Mouse (Mus musculus) skeletal muscle tissue, adult 2 months (tissue): ENCODE results near the gene Klhdc3.
A peak's percentile ranks its signal among the peaks of the same experiment; 100 is the strongest.

ENCODE experiments used
- DNase-seq: peaks from one replicate; pipeline ENCODE4 v3.0.0-alpha.2; 2012; ENCODE audit warnings: low read depth, low spot score

Gene Klhdc3

DNA sequence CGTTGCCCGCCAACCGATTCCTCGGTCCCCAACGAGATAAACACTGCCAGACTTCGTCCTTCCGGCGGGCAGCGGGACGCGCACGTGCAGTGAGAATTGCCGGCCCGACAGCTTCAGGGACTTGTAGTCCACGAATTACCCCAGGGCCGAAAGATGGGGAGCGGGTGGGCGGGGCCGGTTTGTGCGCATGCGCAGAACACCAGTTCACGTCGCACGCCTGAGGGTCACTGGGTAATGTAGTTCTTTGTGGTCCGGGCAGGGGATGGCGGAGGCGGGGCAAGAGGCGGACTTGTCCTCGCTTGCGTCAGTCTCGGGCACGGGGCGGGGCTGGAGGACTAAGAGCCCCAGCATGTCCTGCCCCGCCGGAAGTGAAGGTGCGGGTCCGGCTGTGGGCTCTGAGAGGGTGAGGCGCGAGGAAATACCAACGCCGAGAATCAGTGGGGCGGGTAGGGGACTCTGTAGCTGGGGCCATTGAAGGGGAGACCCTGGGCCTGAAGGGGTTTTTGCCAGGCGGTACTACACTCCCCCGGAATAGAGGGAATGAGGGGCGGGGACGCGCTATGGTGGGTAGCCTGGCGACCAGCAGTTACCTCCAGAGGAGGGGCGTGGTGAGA lies at the start of gene Klhdc3:
Gene Klhdc3, minus strand, starts transcription at position 155 of the 614 bp plus-strand sequence.
- peak; percentile 99 for DNase-seq

GRCm38 (mm10) chr17:46728904-46729318 lies 48.2 kb upstream of the Klhdc3 start, which contains the start of gene Gnmt:
TSS of gene Gnmt (minus strand) at chr17:46729168.
- no peak for DNase-seq

DNA sequence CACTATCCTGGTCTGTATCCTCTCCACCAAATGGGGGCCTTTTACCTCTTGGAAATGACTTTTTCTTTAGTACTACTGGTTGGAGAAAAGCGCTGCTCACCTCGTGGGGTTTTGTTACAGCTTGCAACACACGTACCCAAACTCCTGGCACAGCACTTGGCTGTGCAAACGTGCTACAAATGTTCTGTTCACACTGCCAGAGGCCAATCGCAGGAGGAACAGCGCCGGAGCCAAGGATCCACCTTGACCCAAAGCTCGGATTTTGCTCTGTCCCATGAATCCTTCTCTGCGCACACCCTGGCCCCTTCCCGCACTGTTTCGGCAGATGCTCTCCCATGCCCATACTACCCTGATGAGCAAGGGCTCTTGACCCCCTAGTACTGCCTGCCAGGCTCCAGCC lies 47.8 kb upstream of the Klhdc3 start:
- DNase-seq = no peak

DNA sequence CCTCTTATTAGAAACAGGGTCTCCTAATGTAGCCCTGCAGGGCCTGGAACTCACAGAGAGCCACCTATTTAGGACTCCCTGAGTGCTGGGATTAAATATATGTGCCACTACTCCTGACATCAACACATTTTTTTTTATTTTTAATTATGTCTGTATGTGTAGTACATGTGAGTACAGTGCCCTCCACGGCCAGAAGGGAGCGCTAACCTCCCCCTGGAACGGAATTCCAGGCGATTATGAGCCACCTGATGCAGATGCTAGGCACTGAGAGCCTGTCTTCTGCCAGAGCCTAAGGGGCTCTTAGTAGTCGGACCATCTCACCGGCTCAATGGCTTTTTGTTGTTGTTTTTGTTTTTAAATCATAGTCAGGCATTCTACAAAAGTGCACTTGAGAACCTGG lies 47.3 kb upstream of the Klhdc3 start:
- no peak for DNase-seq

DNA sequence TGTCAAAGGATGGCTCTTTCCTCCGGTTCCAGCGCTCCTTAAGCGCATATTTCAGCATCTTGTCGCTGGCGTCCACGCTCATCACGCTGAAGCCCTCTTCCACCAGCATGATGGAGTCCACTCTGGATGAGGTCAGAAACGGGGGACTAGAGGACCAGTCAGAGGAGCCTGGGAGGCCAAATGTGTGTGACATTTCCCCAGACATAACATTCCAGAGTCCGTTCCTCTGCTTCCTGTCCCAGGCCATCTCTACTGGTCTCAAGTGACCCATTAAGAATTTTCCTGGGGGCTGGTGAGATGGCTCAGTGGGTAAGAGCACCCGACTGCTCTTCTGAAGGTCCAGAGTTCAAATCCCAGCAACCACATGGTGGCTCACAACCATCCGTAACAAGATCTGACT lies 46.6 kb upstream of the Klhdc3 start:
- DNase-seq = no peak

GRCm38 (mm10) chr17:46725731-46726645 lies 45.3 kb upstream of the Klhdc3 start:
- DNase-seq = no peak

DNA sequence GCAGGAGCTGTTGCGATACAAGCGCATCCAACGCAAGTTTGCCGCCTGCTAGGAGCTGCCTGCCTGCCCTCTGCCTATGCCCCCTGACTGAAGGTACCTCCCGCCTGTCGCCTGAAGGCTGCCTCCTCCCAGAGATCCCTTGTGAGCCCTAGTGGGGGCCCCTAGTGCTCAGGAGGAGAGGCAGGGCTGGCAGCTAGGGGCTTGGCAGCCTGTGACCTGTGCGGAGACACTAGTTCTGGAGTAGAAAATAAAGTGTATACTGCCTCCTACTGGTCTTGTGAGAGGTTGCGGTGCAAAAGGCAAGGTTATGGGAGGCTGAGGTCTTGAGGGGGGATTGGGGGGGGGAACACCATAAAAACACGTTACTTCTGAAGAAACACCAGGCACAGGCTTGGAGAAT lies 44.6 kb upstream of the Klhdc3 start:
- DNase-seq = peak; percentile 31

- no peak for DNase-seq
Observed at GRCm38 (mm10) chr17:46724477-46725084, 43.9 kb upstream of the Klhdc3 start.

DNA sequence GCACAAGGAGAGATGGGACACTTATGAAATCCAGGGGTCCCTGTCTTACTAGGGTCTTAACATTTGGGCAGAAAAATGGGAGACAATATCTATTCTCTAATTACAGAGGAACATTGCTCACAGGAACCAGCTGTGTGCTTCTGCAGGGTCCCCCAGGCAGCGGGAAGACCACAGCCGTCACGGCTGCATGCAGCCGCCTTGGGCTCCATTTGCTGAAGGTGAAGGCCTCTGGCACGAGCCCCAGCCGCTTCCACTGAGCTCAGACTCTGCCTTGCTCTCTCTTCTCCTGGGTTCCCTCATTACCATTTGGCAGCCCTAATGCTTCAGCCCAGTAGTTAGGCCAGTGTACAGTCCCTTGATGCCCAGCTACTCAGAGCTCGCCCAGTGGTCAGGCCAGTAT lies 40.4 kb upstream of the Klhdc3 start:
- DNase-seq = no peak

DNA sequence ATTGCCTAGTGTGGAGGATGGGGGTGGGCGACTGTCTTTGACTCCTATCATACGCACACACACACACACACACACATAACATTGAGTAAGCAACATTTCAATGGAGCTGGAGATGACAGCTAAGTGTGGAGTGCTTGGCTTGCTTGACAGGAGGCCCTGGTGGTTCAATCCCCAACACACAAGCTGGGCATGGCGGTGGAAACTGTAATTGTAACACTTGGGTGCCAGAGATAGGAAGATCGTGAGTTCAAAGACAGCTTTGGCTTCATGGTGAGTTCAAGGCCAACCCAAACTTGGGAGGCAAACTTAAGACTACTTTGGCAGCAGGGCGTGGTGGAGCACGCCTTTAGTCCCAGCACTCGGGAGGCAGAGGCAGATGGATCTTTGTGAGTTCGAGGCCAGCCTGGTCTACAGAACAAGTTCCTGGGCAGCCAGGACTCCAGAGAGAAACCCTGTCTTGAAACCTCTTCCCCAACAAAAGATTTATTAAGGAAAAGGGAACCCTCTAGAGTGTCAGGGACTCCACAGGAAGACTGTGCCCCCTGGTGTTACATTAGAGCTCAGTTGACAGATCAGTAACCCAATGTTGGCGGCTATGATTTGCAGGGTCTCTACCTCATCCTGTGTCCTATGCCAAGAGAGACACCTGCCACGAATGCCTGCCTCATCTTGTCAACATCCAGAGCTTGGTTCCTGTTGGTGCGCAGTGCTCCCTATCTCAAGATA lies 34.2 kb upstream of the Klhdc3 start:
- no peak for DNase-seq

DNA sequence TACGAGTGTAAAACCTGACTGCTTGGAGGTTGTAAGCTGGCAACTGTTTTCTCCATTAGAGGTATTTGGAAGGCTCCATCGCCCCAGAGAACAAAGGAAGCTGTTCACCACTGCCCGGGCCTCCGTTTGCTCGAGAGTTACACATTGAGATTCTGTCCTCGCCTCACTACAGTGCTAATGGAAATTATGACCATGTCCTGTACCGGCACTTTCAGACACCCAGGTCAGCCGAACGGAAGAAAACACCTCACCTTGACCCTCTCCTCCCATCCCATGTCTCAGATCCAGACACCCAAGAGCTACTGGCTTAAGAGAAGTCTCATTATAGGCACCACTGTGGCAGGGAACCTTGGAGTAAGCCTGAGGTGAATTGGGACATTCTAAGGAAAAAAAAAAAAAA lies 33.1 kb upstream of the Klhdc3 start:
- DNase-seq = no peak

GRCm38 (mm10) chr17:46712442-46712841 lies 31.7 kb upstream of the Klhdc3 start:
- DNase-seq = no peak

DNA sequence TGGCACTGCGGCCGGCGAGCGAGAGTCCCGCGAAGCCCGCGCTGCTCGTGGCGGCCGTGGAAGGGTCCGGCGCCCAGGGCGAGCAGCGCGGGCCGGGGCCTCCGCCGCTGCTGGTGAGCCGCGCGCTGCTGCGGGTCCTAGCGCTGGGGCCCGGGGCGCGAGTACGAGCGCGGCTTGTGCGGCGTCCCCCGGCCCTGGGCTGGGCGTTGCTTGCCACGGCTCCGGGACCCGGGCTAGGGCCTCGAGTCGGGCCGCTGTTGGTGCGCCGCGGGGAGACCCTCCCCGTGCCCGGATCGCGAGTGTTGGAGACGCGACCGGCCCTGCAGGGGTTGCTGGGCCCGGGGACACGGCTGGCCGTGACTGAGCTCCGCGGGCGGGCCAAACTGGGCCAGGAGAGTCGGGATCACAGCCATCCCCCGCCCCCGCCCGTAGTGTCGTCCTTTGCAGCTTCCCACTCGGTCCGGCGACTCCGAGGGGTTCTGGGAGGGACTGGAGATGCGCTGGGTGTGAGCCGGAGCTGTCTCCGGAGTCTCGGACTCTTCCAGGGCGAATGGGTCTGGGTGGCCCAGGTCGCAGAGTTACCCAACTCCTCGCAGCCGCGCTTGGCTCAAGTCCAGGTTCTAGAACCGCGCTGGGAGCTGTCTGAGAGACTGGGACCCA lies 31.0 kb upstream of the Klhdc3 start:
- DNase-seq = peak; percentile 39

GRCm38 (mm10) chr17:46710959-46711597 lies 30.4 kb upstream of the Klhdc3 start, which contains the start of gene Pex6:
TSS of gene Pex6 (plus strand) at chr17:46711463.
- peak; percentile 88 for DNase-seq

DNA sequence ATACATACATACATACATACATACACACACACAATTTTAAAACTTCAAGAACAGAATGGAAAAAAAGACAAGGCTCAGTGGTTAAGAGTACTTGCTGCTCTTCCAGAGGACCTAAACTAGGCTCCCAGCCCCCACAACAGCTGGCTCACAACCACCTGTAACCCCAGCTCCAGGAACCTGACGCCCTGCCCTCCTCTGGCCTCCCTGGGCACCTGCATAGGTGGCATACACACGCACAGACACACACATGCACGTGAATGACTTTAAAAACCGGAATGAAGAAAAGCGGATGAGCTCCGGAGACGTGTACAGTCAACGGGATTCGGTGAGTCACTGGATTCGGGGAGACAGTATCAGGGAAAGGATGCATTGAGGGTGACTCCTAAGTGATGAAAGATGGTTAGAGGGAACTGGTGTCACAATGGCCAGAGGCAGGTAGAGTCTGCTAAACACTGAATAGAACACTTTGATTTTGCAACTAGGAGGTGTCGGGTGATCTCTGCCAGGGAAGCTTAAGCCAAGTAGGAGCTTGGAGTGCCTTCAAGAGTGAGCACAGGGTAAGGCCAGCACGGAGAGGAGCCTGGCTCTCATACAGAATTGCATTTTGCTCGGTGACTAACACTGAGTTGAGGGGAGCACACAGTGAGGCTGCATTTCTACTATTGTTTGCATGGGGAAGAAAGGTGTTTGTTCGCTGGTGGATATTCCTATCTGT lies 25.8 kb upstream of the Klhdc3 start:
- no peak for DNase-seq

- DNase-seq = peak; percentile 96
Observed at GRCm38 (mm10) chr17:46704887-46705835, 24.4 kb upstream of the Klhdc3 start, which contains the start of gene Ppp2r5d. TSS of gene Ppp2r5d (minus strand) at chr17:46705111.

DNA sequence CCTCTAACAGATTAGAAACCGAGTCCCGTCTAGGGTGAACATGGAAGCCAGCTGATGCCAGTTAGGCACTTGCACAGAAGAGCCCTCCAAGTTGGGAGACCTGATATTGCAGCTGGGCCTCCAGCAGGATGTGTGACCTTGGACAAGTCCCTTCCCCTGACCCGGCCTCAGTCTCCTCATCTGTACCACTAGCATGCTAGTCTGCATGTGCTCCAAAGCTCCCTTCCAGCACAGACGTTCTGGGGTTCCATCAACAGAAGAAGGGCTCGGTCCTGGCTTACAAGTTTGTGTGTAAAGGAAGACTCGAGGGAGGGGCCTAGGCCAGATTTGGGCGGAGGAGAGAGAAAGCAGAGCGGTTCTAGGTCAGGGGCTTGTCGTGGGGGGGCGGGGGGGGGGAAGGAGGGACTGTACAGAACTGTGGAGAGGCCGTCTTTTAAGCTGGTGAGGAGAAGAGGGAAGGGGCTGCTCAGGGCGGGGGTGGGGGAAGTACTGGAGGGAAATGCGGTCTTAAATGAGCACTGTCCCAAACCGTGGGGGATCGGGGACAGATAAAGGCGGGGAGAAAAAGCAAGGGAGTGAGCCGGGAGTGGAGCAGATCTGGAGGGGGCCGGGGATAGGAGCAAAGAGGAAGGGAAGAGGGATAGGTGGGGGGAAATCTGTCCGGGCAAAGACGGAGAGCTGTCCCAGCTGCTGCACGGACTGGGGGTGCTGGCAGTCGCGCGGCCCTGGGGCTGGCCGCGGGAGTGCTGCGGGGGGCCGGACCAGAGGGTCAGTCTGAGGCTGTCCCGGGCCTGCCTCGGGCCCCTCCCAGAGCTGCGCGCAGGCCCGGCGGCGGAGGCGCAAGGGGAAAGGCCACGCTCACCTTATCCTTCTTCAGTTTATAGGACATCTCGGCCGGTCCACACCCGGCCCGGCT lies 23.5 kb upstream of the Klhdc3 start:
- DNase-seq = no peak

DNA sequence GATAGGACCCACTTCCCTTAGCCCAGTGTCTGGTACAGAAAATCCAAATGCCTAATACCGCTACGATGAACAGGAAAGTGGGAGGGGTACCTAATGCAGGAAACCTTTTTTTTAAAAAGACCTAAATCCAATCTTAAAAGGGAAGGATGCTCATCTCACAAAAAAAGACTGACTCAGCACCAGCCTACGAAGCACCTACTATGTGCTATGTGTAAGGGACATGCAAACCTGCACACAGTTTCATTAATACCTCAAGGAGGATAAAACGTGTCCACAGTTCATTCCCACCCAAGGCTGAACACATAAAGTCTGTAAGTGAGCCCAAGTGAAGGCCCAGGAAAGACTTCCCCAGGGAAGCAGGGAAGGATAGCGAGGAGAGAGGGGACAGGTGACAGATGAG lies 21.8 kb upstream of the Klhdc3 start:
- DNase-seq = no peak
